16 mouse cellular contexts compared by ENCODE assay signal in the genomic region with DNA sequence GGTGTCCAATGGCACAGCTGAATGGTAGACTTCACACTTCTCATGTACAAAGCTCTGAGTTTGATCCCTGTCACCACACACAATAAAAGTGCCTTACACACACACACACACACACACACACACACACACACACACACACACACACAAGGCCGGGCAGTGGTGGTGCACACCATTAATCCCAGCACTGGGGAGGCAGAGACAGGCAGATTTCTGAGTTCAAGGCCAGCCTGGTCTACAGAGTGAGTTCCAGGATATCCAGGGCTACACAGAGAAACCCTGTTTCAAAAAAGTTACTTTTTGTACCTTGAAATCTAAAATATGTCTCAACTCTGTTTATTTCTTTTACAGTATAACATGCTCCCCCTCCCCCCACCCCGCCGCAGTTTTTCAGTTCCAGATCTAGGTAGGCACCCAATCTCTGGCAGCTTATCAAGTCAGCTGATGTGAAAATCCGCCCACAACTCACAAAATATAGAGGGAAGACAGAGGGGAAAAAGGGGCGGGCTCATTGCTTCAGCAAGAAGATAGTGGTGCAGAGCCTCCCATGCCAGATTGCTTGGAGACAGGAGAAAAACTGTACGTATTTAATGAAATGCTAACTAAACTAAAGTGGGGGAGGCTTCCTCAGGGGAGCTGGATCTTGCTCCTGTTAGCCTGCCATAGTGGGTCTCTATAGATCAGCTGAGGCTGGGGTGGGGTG. TPM values are rescaled to one million over a fixed set of nuclear protein-coding genes. Genes with fewer than 3 reads are reported as not detected.
DNase-seq lines count a peak whose midpoint lies in the region; ATAC-seq and TF ChIP-seq lines count a peak whose summit lies in the region.
"Not testable (repeated sequence)": the region's sequence is repeated elsewhere in the genome, so short reads cannot be mapped to it uniquely, and the experiment has no call there.
"Had no signal": no experiment of that assay in that cellular context is flagged by ENCODE, and none has a peak within 500 bp of the region (broad histone marks: within the 10 kb centered on the region; RNA-seq: fewer than 3 reads in every experiment).

TSS of gene Clec2i (plus strand) at position 498 of the 700 bp plus-strand sequence.

- not testable (repeated sequence) for H3K4me1 ChIP-seq in bone marrow, adult 2 months (ENCODE audit: control insufficient read depth, insufficient read depth, low read length); lung, adult 2 months (ENCODE audit: control insufficient read depth, insufficient read depth, low read length)

- not testable (repeated sequence) for TF ChIP-seq POLR2A in bone marrow, adult 2 months (IDR thresholded peaks at IDR 0.05; ENCODE audit: borderline replicate concordance, control insufficient read depth, low read depth, low read length); lung, adult 2 months (IDR thresholded peaks at IDR 0.05; ENCODE audit: borderline replicate concordance, extremely low read depth, low read depth, low read length)

- WGBS in bone marrow, adult 2 months = 17% methylated on average over 6 of the region's 6 CpGs
- whole genome bisulfite sequencing in lung, adult 2 months = 78% methylated on average over 6 of the region's 6 CpGs

- not testable (repeated sequence) for TF ChIP-seq CTCF in bone marrow, adult 2 months (IDR thresholded peaks at IDR 0.05; ENCODE audit: control insufficient read depth, insufficient read depth, low read length); lung, adult 2 months (IDR thresholded peaks at IDR 0.05; ENCODE audit: insufficient read depth, low read length)

- ATAC-seq in hematopoietic stem cell, adult 5-6 weeks (replicated peaks in 1 of 2; ENCODE audit: insufficient read depth in 1 of 2, low FRiP score in 2 of 2, low TSS enrichment in 1 of 2, low read depth in 1 of 2, poor library complexity in 2 of 2, severe bottlenecking in 2 of 2) = peak in 1 of 2 experiments; percentile 21; a peak in 1 of 4 replicates
- ATAC-seq in monocyte, adult 5-6 weeks (replicated peaks; ENCODE audit: insufficient number of reproducible peaks, low FRiP score, low TSS enrichment, poor library complexity, severe bottlenecking) = peak; percentile 55

- peak; percentile 70 to 72 for DNase-seq in B cell, adult 2 months
- peak; percentile 35 to 38 for DNase-seq in left cerebral cortex, postnatal 10 days (ENCODE audit: extremely low spot score in 1 of 2, low spot score in 2 of 2)
- DNase-seq in lung, adult 2 months = not testable (repeated sequence)
- DNase-seq in skeletal muscle tissue, adult 2 months (ENCODE audit: low read depth, low spot score) = peak; percentile 18
- DNase-seq in thymus, postnatal 0 days (ENCODE audit: low spot score) = peak; percentile 67

- peak within 1 kb of the TSS; percentile 77 for H3K4me3 ChIP-seq in bone marrow, adult 2 months (replicated peaks; ENCODE audit: control insufficient read depth, low read depth, low read length)
- peak within 1 kb of the TSS; percentile 38 for H3K4me3 ChIP-seq in lung, adult 2 months (replicated peaks; ENCODE audit: extremely low read depth, low read depth, low read length)

- H3K27ac ChIP-seq in bone marrow, adult 2 months (ENCODE audit: control insufficient read depth, insufficient read depth, low read depth, low read length, poor library complexity) = peak within 1 kb of the TSS; percentile 68

- intact Hi-C loops in left cerebral cortex, postnatal 10 days (cut with DNase I) = not testable (repeated sequence)

RNA-seq across cellular contexts. Expression of gene Clec2i, which starts in this region (rescaled TPM):
- 2.7 and 4.9 TPM in 2 replicates for polyA plus RNA-seq in bone marrow, adult 2 months (2011; ENCODE audit: insufficient read depth, insufficient read length, low replicate concordance, missing spikeins)
- 17.0 and 22.4 TPM in 2 replicates for total RNA-seq in hematopoietic stem cell, adult 5-6 weeks (2017)
- total RNA-seq in left cerebral cortex, postnatal 10 days (2021) = not detected
- 0.79 and 1.6 TPM in 2 replicates for polyA plus RNA-seq in lung, adult 2 months (2012; rRNA removed)
- total RNA-seq in monocyte, adult 5-6 weeks (2017) = 129 to 160 TPM (median 147 TPM) in 3 replicates
- polyA plus RNA-seq in thymus, postnatal 0 days (2015; fragmentation: Nextera tagmentation; extraction: Ambion mirVana) = 12.3 and 14.2 TPM in 2 replicates
- total RNA-seq: gastrocnemius, adult 18-20 months; left cerebral cortex, postnatal 4 days had no signal
- polyA plus RNA-seq: brain, embryonic 14.5 days; C2C12; cerebellum, adult 2 months; hindbrain, embryonic 16.5 days; midbrain, embryonic 12.5 days; stomach, embryonic 14.5 days had no signal

Comparison
In these comparisons a context has a peak if more than half of its experiments do, and no peak if none do; other contexts are left out.
1. RNA of gene Clec2i (total RNA-seq): 129 to 160 TPM in monocyte, adult 5-6 weeks and 17.0 to 22.4 TPM in hematopoietic stem cell, adult 5-6 weeks; not detected in left cerebral cortex, postnatal 10 days; every median in the first group is over 10 times any median in the second.
2. Peak in DNase-seq in left cerebral cortex, postnatal 10 days; RNA of the gene not detected or under 1 TPM.